Mouse (Mus musculus) heart, postnatal 14 days (tissue): ENCODE measurements at regions not wholly inside any gene's neighbourhood (a gene's known extent, or its start where the extent isn't known, plus 50 kb on each side); places are given as distances from the start of the nearest gene placed in this dataset.
A peak's percentile ranks its signal among the peaks of the same experiment; 100 is the strongest.

Source experiments
- DNase-seq, 2 experiments: peaks; one replicate each; pipeline ENCODE4 v3.0.0; 2021 to 2022
- intact Hi-C: fragments of 180-260 bp; cut with DNase I; formaldehyde crosslinking; loops from one replicate; pipeline ENCODE4 v1.15.1; 2025

- no peak for DNase-seq
- intact Hi-C loops = no loop called here
These were observed 158.3 kb downstream of the Tle3 start for GRCm38 (mm10) chr9:61530263-61531045.

DNA sequence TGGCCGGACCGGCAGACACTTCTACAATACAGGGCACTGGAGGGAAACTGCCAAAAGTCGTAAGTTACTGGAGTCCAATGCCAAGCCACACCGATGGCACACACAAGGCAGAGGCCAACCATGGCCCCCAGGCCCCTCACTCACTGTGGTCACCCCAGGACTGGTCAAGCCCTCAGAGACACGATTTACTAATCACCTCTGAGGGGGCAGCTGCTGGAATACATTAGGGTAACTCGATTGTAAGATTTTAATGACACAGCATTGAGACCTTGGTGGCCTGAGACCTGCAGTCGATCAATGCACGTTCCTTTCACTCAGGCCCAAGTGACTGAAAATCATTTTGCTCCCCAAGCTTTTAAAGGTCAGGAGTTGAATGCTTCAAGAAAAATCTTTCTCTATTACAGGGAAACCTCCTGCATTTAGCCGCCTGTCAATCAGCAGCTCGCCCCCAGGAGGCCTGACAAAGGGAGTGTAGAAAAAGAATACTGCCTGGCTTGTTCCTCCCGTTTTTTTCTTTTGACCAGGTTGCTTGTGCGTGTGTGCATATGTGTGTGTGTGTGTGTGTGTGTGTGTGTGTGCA is 156.2 kb downstream of the Tle3 start:
- DNase-seq = no peak
- intact Hi-C loops = no loop called here

- DNase-seq = peak in 1 of 2 experiments; percentile 12
- intact Hi-C loops = no loop called here
These were observed 155.4 kb downstream of the Tle3 start for GRCm38 (mm10) chr9:61527491-61528056.

DNA sequence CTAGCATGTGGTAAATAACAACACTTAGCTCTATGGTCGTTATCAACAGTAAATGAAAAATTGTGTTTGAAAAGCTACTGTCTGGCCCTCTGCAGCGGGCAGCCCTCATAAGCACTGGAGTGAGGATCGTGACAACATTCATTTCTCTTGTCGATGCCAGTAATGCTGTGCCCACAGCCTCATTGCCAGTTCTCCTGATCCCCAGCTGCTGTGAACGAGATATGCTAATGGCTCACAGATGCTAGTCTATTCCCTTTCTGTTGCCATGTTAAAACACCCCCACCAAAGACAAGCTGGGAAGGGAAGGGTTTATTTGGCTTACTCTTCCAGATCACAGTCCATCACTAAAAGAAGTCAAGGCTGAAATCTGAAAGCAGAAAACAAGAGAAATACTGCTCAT is 148.0 kb downstream of the Tle3 start:
- intact Hi-C loops = no loop called here
- no peak for DNase-seq

GRCm38 (mm10) chr9:61517906-61518305 is 145.7 kb downstream of the Tle3 start:
- intact Hi-C loops = no loop called here

GRCm38 (mm10) chr9:61511436-61511835 is 139.3 kb downstream of the Tle3 start:
- intact Hi-C loops = no loop called here
- DNase-seq = no peak

More at GRCm38 (mm10) chr9:61517906-61518305, 145.7 kb downstream of the Tle3 start:
- no peak for DNase-seq

DNA sequence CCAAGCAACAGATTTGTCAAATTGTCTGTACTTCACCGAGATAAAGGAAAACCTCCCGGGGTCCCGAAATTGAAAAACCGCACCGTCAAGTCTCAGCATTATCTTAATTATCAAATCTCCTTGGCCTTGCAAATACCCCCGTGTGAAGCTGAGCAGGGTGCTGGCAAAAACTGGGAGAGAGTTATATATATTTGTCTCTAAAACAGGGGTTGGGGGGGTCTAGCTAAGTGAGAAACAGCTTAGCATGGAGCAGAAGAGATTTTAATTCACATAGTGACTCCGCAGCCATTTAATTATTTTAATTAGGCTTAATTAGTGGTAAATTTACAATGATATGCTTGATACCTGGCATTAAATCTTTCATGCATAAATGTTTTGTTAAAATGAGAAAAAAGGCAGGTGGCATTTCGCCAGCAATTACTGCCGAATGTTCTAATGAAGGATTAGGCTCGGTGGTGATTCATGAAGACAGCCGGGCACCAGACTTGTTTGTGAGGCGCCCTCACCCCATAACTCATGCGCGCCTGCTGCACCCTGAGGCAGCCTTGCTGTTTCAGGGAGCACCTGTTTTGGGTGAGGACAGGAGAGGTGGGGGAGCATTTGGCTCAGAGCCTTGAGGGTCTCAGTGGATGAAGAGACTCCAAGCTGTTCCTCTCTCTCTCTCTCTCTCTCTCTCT is 138.2 kb downstream of the Tle3 start:
- DNase-seq = no peak
- intact Hi-C loops = no loop called here

DNA sequence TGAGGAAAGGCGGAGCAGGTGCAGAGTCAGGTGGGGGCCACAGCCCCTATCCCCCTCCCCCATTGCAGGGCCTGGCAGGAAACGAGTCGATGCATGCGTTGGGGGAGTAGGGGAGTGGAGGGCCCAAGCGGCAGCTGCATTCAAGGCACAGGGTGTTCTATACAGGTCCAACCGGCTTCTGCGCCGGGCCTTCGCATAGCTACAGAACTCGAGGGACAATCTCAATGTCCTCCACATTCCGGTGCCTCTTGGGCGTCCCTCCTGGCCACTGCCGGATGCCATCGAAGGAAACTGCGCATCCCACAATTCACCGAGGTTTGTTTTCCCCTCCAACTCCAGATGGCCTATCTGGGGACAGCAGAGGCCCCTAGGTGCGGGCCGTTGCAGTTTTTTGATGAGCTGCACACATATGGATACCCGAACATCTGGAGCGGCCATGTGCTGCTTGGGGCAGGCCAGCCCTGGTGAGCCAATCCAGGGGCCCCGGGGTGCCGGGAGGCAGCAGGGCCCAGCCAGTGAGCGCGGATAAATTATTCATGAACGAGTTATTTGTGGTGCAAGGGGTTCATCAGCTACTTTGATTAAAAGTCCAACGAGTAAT is 137.5 kb downstream of the Tle3 start:
- intact Hi-C loops = no loop called here

DNA sequence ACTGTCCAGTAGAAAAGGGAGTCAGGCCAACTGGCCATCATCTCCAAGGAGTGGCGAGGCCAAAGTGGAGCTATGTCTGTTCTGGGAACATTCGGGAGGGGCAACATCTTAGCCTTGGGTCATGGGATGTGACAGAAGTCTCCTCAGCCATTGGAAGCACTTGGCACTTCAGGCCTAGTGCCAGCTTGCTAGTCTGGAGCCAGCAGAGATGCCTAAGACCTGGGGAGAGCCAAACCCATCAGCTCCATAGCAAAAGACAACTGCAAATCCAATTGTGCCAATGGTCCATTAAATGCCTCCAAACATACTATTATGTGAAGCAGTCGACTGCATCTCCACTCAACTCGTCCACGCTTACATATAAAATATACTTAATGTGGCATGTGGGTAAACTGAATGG is 136.9 kb downstream of the Tle3 start:
- intact Hi-C loops = no loop called here
- no peak for DNase-seq

More for the DNA sequence above, 137.5 kb downstream of the Tle3 start:
- DNase-seq = no peak

- intact Hi-C loops = no loop called here
- DNase-seq = no peak
These were observed 128.7 kb downstream of the Tle3 start for GRCm38 (mm10) chr9:61500851-61501250.

DNA sequence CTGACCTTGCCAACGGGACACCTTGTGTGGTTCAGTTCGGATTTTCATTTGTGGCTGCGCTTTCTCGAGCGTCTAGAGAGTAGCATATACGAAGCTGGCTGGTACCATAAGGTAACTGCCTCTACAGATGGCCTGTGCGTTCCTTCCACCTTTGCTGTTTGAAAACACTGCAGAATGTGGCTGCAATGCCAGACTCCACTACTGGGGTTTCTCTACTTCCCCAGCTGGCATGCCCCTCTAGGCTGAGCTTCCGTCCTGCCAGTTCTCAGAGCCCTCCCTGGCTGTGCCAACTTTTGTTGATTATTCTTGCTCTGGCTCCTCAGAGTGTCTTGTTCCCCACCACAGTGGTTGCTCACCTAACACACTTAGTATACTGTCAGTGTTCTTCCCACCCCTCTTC is 120.7 kb downstream of the Tle3 start:
- intact Hi-C loops = no loop called here

DNA sequence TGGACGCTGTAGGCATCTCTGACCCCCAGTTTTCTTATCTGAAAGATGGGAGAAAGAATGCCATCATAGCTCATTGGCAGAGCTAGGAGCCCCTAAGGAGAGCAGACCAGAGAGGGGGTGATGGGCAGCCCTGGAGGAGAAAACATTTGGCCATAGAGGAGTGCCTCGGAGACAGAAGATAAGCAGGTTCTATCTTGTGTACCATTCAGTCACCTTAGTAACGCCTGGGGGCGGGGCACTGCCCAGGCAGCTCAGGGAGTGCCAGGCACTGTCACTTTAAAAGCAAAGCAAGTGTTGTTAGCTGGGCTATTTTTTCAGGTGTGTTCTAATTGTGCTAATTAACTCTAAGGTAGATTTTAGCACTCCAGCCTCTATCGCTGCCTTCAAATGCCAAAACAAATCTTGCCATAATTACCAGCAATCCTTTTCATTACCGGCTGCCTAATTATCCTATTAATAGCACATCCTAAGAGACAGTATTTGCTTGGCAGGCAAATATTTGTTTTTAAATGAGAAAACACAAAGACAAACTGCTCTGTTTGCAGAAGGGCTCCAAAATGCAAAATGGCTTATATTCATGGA is 119.1 kb downstream of the Tle3 start:
- intact Hi-C loops = no loop called here
- no peak for DNase-seq

More for the DNA sequence above, 120.7 kb downstream of the Tle3 start:
- no peak for DNase-seq

GRCm38 (mm10) chr9:61489983-61490382 is 117.8 kb downstream of the Tle3 start:
- DNase-seq = no peak
- intact Hi-C loops = no loop called here

GRCm38 (mm10) chr9:61489147-61489546 is 117.0 kb downstream of the Tle3 start:
- no peak for DNase-seq
- intact Hi-C loops = no loop called here

GRCm38 (mm10) chr9:61487824-61488223 is 115.7 kb downstream of the Tle3 start:
- DNase-seq = no peak
- intact Hi-C loops = no loop called here

DNA sequence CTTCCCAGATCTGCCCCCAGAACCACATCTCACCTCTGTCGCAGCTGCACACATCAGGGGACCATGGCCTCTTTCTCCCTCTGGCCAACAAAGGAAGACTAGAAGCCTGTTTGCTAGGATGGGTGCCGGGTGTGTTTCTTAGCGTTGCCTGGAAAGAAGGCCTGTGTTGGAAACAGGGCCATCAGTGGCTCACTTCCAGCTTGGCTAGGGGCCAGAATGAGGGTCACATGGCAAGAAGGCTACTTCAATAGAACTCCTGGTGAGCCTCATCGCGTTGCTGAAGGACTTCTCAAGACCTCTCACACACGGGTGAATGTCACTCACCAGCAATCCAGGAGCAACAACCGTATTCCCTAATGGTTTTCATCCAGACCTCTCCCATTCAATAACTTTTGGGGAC is 115.0 kb downstream of the Tle3 start:
- no peak for DNase-seq
- intact Hi-C loops = no loop called here

GRCm38 (mm10) chr9:61484391-61484790 is 112.2 kb downstream of the Tle3 start:
- DNase-seq = peak; percentile 17 to 54
- intact Hi-C loops = loop anchor here (2.0 kb wide), 1 partner anchor 52 kb away; no protein-coding TSS in a partner anchor

DNA sequence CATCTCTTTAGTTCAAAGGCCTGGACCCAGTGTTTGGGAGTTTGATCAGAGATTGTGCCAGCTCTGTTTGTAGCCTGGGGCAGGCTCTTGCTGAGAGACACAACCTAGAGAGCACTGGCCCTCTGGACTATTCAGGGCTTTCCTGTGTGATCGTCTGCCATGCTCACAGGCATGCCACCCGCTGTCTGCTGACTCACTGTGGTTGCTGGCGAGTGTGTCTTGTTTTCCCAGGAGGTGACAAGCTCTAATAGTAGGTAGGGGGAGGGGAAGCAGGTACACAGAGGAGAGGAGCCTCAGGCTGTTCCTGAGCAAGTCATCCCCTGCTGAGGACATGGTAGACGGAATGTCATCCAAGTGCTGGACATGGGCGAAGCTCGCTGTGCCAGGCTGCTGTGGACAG is 107.5 kb downstream of the Tle3 start:
- intact Hi-C loops = no loop called here
- no peak for DNase-seq

DNA sequence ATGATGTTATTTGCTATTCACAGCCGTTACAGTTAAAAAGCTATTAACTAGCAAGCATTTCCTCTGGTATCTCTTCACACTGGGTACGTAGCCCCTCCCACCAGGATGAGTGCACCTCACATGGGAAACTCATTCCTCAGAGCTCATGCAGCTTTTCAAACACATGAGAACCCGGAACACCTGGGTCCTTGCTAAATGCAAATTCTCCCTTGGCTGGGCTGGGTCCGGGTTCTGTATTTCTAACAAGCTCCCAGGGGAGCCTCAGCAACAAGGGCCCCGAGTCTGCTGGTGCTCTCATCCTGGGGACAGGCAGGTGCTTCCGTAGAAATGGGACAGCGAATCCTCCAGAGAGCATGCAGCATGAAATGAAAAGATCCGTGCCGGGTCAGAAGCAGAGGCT is 106.7 kb downstream of the Tle3 start:
- no peak for DNase-seq
- intact Hi-C loops = no loop called here

- intact Hi-C loops = no loop called here
- DNase-seq = no peak
These were observed 104.2 kb downstream of the Tle3 start for GRCm38 (mm10) chr9:61476351-61476750.
